Mouse (Mus musculus) stomach, postnatal 0 days (tissue): ENCODE measurements at regions not wholly inside any gene's neighbourhood (a gene's known extent, or its start where the extent isn't known, plus 50 kb on each side); places are given as distances from the start of the nearest gene placed in this dataset.
"Not testable (repeated sequence)": the region's sequence is repeated elsewhere in the genome, so short reads cannot be mapped to it uniquely, and the experiment has no call there.

ENCODE experiments used
- ATAC-seq: fragments of 200-750 bp; cut with Nextera tagmentation; 2 replicates; pipeline ENCODE4 v1.8.0; 2017; ENCODE audit not compliant: low FRiP score, low TSS enrichment
- DNase-seq: peaks from one replicate; pipeline ENCODE4 v3.0.0-alpha.2; 2016; ENCODE audit warnings: low spot score
- H3K27ac ChIP-seq: fragments of 300-500 bp; sonication (generic); replicated peaks from 2 replicates; pipeline ENCODE4 v1.5.1; 2014; ENCODE audit warnings: mild to moderate bottlenecking, control low read depth
- H3K27me3 ChIP-seq: fragments of 300-500 bp; sonication (generic); 2 replicates; pipeline ENCODE4 v1.6.1; 2014; ENCODE audit warnings: low read length; ENCODE audit not compliant: control insufficient read depth, insufficient read depth
- H3K36me3 ChIP-seq: fragments of 300-500 bp; sonication (generic); 2 replicates; pipeline ENCODE4 v1.6.1; 2014; ENCODE audit warnings: low read length, mixed read lengths; ENCODE audit not compliant: control insufficient read depth, insufficient read depth
- H3K4me1 ChIP-seq: fragments of 300-500 bp; sonication (generic); replicated peaks from 2 replicates; pipeline ENCODE4 v1.6.1; 2014; ENCODE audit warnings: antibody characterized with exemption; ENCODE audit not compliant: control insufficient read depth, insufficient read depth
- H3K4me2 ChIP-seq: fragments of 300-500 bp; sonication (generic); replicated peaks from 2 replicates; pipeline ENCODE4 v1.6.1; 2014; ENCODE audit warnings: low read depth, mild to moderate bottlenecking, control low read depth, moderate library complexity
- H3K4me3 ChIP-seq: fragments of 300-500 bp; sonication (generic); 2 replicates; pipeline ENCODE4 v1.5.1; 2014; ENCODE audit warnings: low read depth, low read length, control low read depth
- H3K9ac ChIP-seq: fragments of 300-500 bp; sonication (generic); 2 replicates; pipeline ENCODE4 v1.6.1; 2014; ENCODE audit warnings: mild to moderate bottlenecking, low read length, control low read depth, mixed read lengths
- H3K9me3 ChIP-seq: fragments of 300-500 bp; sonication (generic); 2 replicates; pipeline ENCODE4 v1.6.1; 2016; ENCODE audit warnings: low read length; ENCODE audit not compliant: control insufficient read depth
- CTCF ChIP-seq: IDR thresholded peaks from 2 replicates; pipeline ENCODE4 v1.5.1; 2016; ENCODE audit warnings: antibody characterized with exemption, low read depth, mild to moderate bottlenecking, moderate library complexity
- EP300 ChIP-seq: optimal IDR thresholded peaks from 2 replicates; pipeline ENCODE3; 2016; ENCODE audit warnings: antibody characterized with exemption
- WGBS: fragments of 180-500 bp; shearing (Covaris S2); extraction: QIAGEN DNeasy Blood & Tissue Kit; methylation state at CpG from one replicate; pipeline ENCODE4 v1.1.7; 2014; 5-methylcytosine and 5-hydroxymethylcytosine counted together

DNA sequence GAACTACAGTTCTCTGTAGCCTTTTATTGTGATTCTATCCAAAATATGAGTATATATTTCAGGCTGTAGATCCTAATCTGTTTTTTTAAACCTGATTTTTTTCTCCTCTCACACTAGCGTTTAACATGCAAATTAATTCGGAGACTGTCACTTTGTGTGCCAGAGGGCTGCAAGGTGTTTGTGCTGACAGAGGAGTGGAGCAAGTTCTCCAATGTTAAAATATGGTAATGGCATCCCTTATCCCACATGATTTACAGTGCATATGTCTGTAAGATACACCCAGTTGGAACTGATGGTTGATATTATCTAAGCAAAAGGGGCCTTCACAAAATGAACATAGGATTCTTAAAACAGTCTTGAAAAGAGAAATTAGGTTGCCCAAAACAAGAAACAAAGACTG, 90.1 kb upstream of the Hdac2 start:
- DNase-seq (no peak), ATAC-seq (no peak)
- 74% methylated on average over 2 of the region's 2 CpGs for WGBS
- no peak overlapping the region for H3K4me2 ChIP-seq
- no peaks in the 10 kb centered on the region for H3K27me3 ChIP-seq
- H3K36me3 ChIP-seq, result no peaks in the 10 kb centered on the region
- no peak overlapping the region for H3K27ac ChIP-seq
- TF ChIP-seq CTCF (no peak), EP300 (no peak)
- H3K4me1 ChIP-seq, result no peaks in the 10 kb centered on the region
- no peak overlapping the region for H3K4me3 ChIP-seq
- no peak overlapping the region for H3K9ac ChIP-seq
- H3K9me3 ChIP-seq, result no peaks in the 10 kb centered on the region

DNA sequence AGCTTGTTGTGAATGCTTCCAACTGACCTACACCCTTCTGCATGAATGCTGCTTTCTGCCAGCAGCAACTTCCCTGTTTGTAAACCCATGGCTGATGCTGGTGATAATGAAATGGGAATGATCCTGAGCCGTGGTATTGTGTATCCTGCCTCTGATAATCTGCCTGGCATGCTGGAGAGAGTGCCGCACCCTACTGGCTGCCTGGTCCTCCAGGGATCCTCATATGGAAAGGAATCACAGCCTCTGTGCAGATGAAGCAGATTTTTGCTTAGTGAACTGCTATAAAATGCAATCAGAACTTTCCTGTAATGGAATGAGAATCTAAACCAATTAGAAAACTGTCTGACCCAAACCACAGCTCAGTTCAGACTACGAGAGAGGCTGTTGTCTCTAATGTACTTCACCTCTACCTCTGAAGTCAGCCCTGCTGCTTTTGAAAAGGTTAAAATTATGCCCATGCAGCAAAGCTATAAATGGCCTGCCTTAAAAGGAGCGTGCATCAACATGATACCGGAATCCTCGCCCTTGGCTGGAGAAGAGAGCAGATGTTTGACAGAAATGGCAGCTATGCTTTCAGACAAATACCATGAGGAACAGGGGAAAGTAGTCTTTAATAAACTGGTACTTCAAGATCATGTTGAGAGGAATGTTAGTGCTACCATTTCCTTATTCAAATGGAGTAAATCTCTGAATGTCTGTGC, 76.3 kb upstream of the Hdac2 start:
- Histone ChIP-seq H3K27ac (no peak overlapping the region), H3K4me3 (no peak overlapping the region), H3K27me3 (no peaks in the 10 kb centered on the region), H3K36me3 (no peaks in the 10 kb centered on the region), H3K4me1 (no peaks in the 10 kb centered on the region), H3K9ac (no peak overlapping the region), H3K4me2 (no peak overlapping the region), H3K9me3 (no peaks in the 10 kb centered on the region)
- TF ChIP-seq CTCF (peak; percentile 9; the same call in 1 of the 2 replicates), EP300 (no peak)
- ATAC-seq (no peak), DNase-seq (no peak)
- 33% methylated on average over 6 of the region's 6 CpGs for whole genome bisulfite sequencing

DNA sequence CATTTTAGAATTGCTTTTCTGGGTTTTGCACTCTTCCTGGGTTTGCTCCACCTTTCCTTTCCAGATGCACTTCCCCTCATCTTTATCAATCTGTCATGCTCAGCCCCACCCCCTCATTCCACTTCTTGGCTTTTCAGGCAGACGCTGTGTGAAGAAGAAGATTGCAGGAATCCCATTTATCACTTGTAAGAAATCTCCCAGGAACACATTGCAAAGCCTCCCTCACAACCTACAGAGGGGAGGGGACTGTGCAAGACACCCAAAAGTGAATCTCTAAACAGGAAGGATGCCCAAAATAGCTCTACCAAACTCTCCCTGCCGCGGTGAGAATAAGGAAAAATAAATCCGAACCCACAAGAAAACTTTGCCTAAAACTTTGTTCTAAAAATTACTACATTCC, 65.5 kb upstream of the Hdac2 start:
- 42% methylated on average over 4 of the region's 4 CpGs for WGBS
- no peak for ATAC-seq
- TF ChIP-seq CTCF, result no peak
- TF ChIP-seq EP300, result no peak

DNA sequence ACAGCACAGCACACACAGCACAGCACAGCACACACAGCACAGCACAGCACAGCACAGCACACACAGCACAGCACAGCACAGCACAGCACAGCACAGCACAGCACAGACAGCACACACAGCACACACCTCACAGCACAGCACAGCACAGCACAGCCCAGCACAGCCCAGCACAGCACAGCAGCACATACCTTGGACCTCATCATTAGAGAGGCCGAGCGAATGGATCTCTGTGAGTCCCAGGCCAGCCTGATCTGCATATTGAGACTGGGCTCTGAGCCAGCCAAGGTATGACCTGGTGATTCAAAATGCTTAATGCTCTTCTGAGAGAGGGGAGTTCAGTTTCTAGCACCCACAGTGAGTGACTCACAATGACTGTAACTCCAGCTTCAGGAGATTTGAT, 56.3 kb upstream of the Hdac2 start:
- not testable (repeated sequence) for H3K27ac ChIP-seq, H3K9ac ChIP-seq, DNase-seq, H3K27me3 ChIP-seq, ATAC-seq, H3K4me1 ChIP-seq, H3K4me2 ChIP-seq, H3K4me3 ChIP-seq, H3K9me3 ChIP-seq, H3K36me3 ChIP-seq
- WGBS, result 78% methylated on average over 2 of the region's 2 CpGs

More for the DNA sequence above, 65.5 kb upstream of the Hdac2 start:
- no peaks in the 10 kb centered on the region for H3K9me3 ChIP-seq
- no peak overlapping the region for H3K27ac ChIP-seq
- DNase-seq, result no peak
- H3K36me3 ChIP-seq, result no peaks in the 10 kb centered on the region
- no peak overlapping the region for H3K9ac ChIP-seq
- H3K4me3 ChIP-seq, result no peak overlapping the region
- no peaks in the 10 kb centered on the region for H3K27me3 ChIP-seq
- no peaks in the 10 kb centered on the region for H3K4me1 ChIP-seq
- H3K4me2 ChIP-seq, result no peak overlapping the region

DNA sequence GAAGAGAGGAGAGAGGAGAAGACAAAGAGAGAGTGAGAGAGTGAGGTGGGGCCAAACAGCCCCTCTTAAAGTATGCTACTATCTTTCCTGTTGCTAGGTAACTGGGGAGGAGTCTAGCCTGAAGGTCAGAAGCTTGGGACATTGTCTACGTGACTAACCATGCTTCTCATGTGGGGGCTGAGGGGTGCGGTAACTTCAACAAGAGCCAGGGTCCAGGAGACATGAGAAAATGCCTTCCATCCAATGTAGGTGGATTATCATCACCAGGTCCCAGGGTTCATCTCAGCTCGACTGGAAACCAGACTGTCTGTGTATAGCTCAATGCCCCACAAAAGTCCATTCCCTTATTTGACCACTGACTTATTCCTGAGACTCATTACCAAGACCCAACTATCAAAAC, 50.6 kb upstream of the Hdac2 start:
- no peak for DNase-seq
- no peak overlapping the region for H3K27ac ChIP-seq
- H3K36me3 ChIP-seq, result no peaks in the 10 kb centered on the region
- no peak overlapping the region for H3K4me2 ChIP-seq
- WGBS, result 75% methylated on average over 3 of the region's 3 CpGs
- no peaks in the 10 kb centered on the region for H3K27me3 ChIP-seq
- no peaks in the 10 kb centered on the region for H3K4me1 ChIP-seq
- H3K4me3 ChIP-seq, result no peak overlapping the region
- TF ChIP-seq CTCF (no peak), EP300 (no peak)
- H3K9ac ChIP-seq, result no peak overlapping the region
- ATAC-seq, result no peak
- no peaks in the 10 kb centered on the region for H3K9me3 ChIP-seq

DNA sequence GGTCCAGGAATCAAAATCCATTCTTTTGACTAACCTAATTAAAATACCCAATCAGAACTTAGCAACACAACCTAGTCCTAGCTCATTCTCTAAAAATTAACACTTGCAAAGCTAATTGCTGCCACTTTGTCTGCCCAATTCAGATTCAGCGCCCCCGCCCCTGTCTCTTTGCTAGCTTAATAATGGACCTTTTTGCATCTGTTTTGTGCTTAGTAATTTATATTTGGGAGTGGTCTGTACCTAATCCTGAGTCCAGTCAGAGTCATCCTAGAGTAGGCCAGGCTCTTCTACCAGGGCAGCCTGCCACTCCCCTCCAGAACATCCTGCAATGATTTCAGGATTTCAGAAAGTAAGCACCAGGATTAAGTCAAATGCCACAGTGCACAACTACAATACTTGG, 50.2 kb upstream of the Hdac2 start:
- no peak overlapping the region for H3K27ac ChIP-seq
- H3K4me3 ChIP-seq, result no peak overlapping the region
- WGBS, result 96% methylated on average over 2 of the region's 2 CpGs
- no peaks in the 10 kb centered on the region for H3K9me3 ChIP-seq
- ATAC-seq, result no peak
- no peak overlapping the region for H3K4me2 ChIP-seq
- no peaks in the 10 kb centered on the region for H3K36me3 ChIP-seq
- TF ChIP-seq CTCF (no peak), EP300 (no peak)
- no peak for DNase-seq
- no peaks in the 10 kb centered on the region for H3K27me3 ChIP-seq
- H3K4me1 ChIP-seq, result no peaks in the 10 kb centered on the region
- H3K9ac ChIP-seq, result no peak overlapping the region
